Mouse (Mus musculus): ENCODE data around the gene Sorl1. TPM values are rescaled to one million over a fixed set of nuclear protein-coding genes. Genes with fewer than 3 reads are reported as not detected.
A peak's percentile ranks its signal among the peaks of the same experiment; 100 is the strongest.

Sorl1 gene
- polyA plus RNA-seq (2016; fragmentation: Nextera tagmentation; extraction: Ambion mirVana): 6.8 and 12.6 TPM in 2 replicates

DNA sequence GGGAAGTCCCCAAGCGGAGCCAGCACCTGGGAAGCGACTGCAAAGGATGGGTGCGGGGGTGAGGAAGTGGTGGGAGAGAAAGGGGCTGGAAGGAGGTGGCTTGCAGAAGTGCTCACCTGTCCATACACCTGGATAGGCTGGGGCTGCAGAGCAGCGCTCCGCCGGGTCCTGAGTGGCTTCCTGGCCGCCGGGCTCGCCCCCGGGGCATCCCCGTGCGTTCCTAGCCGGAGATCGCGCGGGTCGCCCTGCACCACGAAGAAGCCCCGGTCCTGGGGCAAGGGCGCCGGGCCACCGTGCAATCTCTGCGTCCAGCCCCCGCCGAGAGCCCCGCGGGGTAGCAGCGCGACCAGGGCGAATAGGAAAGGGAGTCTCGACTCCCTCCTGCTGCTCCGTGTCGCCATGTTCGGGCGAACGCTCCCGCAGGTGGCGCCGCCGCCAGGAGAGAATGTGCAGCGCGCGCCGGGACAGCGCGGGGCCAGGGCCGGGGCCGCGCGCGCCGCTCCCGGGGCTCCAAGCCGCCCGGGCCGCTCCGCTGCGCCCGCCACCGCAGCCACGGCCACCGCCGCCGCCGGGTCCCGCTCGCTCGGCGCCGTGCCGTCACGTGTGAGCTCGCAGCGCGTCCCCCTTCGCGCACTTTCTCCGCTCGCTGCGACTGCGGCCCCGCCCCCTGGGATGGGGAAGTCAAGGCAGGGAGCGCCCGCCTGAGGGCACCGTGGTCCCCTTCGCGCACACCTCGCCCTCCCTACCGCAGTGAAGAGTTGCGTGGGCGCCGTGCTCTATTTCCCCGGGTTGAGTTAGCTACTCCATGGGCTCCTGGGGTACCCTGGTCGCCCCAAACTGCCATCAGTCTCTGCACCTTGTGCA lies at the start of gene Sorl1:
Gene Sorl1, minus strand, starts transcription at position 585 of the 864 bp plus-strand sequence.
- no peaks in the 10 kb centered on the region for H3K36me3 ChIP-seq
- H3K9me3 ChIP-seq: no peaks in the 10 kb centered on the region
- peak within 1 kb of the TSS; percentile 90 for H3K27ac ChIP-seq
- 1% methylated on average over 83 of the region's 94 CpGs for WGBS
- H3K4me1 ChIP-seq: peaks cover 20% of the 10 kb centered on the region
- DNase-seq (ENCODE audit: low spot score): no peak
- H3K4me3 ChIP-seq: peak within 1 kb of the TSS; percentile 89
- peaks cover 28% of the 10 kb centered on the region for H3K27me3 ChIP-seq (ENCODE audit: insufficient read depth, poor library complexity, severe bottlenecking)

GRCm38 (mm10) chr9:42173781-42174180 lies 49.7 kb upstream of the Sorl1 start:
- no peaks in the 10 kb centered on the region for H3K9me3 ChIP-seq
- no peaks in the 10 kb centered on the region for H3K36me3 ChIP-seq
- H3K4me1 ChIP-seq: no peaks in the 10 kb centered on the region
- H3K27ac ChIP-seq: no peak overlapping the region
- H3K27me3 ChIP-seq (ENCODE audit: insufficient read depth, poor library complexity, severe bottlenecking): no peaks in the 10 kb centered on the region
- no peak for DNase-seq (ENCODE audit: low spot score)
- WGBS: 80% methylated on average over 3 of the region's 3 CpGs
- no peak overlapping the region for H3K4me3 ChIP-seq

GRCm38 (mm10) chr9:42169491-42169890 lies 45.4 kb upstream of the Sorl1 start:
- H3K9me3 ChIP-seq: no peaks in the 10 kb centered on the region
- no peak overlapping the region for H3K4me3 ChIP-seq
- no peaks in the 10 kb centered on the region for H3K4me1 ChIP-seq
- H3K27me3 ChIP-seq (ENCODE audit: insufficient read depth, poor library complexity, severe bottlenecking): no peaks in the 10 kb centered on the region
- DNase-seq (ENCODE audit: low spot score): no peak
- H3K36me3 ChIP-seq: no peaks in the 10 kb centered on the region
- no peak overlapping the region for H3K27ac ChIP-seq
- 81% methylated on average over 8 of the region's 8 CpGs for WGBS

DNA sequence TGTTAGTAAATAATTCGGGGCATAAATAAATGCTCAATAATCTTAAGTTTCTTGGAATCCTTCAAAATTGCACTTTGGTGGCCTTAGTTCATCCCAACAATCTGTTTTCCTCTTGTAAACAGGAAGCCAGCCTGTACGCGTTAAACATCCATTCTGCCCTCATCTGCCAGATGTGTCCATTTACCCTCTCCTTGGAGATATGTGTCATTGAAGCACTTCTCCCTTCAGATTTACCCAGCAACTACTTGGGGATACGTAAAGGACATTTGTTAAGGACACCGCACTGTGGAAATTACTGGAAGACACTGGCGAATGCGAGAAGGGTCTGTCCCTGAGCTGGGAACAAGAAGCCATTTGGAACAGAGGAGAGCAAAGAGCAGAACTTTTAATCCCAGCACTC lies 44.9 kb upstream of the Sorl1 start:
- H3K4me1 ChIP-seq: no peaks in the 10 kb centered on the region
- no peaks in the 10 kb centered on the region for H3K36me3 ChIP-seq
- no peaks in the 10 kb centered on the region for H3K27me3 ChIP-seq (ENCODE audit: insufficient read depth, poor library complexity, severe bottlenecking)
- H3K9me3 ChIP-seq: no peaks in the 10 kb centered on the region
- 89% methylated on average over 7 of the region's 7 CpGs for WGBS
- no peak for DNase-seq (ENCODE audit: low spot score)
- H3K27ac ChIP-seq: no peak overlapping the region
- no peak overlapping the region for H3K4me3 ChIP-seq

DNA sequence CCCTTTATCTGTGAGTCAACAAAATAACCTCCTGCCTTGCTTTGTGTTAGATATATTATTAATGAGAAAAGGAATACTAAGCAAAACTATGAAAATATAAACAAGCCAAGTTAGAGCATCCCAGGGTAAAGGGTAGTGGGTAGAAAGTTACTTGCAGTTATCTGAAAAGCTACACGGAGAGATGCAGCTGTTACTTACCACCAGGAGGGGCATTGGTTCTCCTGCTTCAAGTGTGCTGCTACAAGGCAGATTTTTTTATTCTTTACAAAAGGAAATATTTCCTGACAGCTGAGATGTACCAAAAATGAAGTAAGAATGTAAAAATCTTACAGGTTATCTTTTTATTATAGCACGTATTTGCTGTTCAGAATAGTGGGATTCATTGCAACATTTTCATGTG lies 40.8 kb upstream of the Sorl1 start:
- Histone ChIP-seq H3K27me3 (ENCODE audit: insufficient read depth, poor library complexity, severe bottlenecking) (no peaks in the 10 kb centered on the region), H3K36me3 (no peaks in the 10 kb centered on the region), H3K9me3 (no peaks in the 10 kb centered on the region), H3K4me3 (no peak overlapping the region), H3K4me1 (peaks cover 2% of the 10 kb centered on the region; the same call in 1 of the 2 replicates), H3K27ac (no peak overlapping the region)
- 71% methylated on average over 2 of the region's 2 CpGs for WGBS
- DNase-seq (ENCODE audit: low spot score): no peak

DNA sequence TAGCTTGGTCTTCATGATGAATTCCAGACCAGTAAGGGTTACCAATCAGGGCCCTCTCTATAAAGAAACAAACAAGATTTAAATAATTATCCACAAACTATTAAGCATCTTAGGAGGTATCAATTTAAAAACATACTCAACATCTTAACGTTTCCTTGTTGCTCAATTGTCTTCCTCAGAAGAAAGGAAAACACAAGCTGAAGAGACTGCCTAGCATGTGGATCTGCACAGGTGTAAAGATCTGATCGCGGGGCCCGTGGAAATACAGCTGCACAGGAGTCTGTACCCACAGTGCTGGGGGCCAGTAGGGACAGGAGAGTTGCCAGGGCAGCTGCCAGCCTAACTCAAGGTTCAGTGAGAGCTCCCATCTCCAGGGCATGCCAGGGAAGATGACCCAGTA lies 38.9 kb upstream of the Sorl1 start:
- no peak for DNase-seq (ENCODE audit: low spot score)
- Histone ChIP-seq H3K27me3 (ENCODE audit: insufficient read depth, poor library complexity, severe bottlenecking) (no peaks in the 10 kb centered on the region), H3K27ac (no peak overlapping the region), H3K4me3 (no peak overlapping the region), H3K4me1 (peaks cover 2% of the 10 kb centered on the region; the same call in 1 of the 2 replicates), H3K36me3 (no peaks in the 10 kb centered on the region), H3K9me3 (no peaks in the 10 kb centered on the region)
- WGBS: 83% methylated on average over 4 of the region's 4 CpGs

DNA sequence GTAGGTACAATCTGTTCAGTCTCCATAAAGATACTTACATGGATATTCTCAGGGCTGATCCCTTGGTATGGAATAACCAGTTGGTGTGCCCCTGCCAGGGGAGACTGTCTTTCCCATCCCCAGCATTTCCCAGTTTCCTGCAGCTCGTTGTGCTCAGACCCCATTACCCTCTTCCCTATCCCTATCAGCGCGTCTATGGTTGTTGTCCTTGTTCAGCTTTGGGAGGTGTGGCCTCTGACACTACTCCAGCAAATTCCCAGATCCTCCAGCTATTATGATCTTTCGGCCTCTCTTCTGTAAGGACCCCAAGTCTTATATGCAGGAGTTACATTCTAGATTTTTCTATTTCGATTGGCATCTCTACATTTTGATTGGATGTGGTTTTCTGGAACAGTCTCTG lies 35.3 kb upstream of the Sorl1 start:
- no peak for DNase-seq (ENCODE audit: low spot score)
- peaks cover 2% of the 10 kb centered on the region; the same call in 1 of the 2 replicates for H3K4me1 ChIP-seq
- H3K9me3 ChIP-seq: no peaks in the 10 kb centered on the region
- H3K27me3 ChIP-seq (ENCODE audit: insufficient read depth, poor library complexity, severe bottlenecking): no peaks in the 10 kb centered on the region
- H3K36me3 ChIP-seq: no peaks in the 10 kb centered on the region
- H3K4me3 ChIP-seq: no peak overlapping the region
- no peak overlapping the region; the same call in 1 of the 2 replicates for H3K27ac ChIP-seq
- WGBS: 55% methylated on average over 5 of the region's 5 CpGs

DNA sequence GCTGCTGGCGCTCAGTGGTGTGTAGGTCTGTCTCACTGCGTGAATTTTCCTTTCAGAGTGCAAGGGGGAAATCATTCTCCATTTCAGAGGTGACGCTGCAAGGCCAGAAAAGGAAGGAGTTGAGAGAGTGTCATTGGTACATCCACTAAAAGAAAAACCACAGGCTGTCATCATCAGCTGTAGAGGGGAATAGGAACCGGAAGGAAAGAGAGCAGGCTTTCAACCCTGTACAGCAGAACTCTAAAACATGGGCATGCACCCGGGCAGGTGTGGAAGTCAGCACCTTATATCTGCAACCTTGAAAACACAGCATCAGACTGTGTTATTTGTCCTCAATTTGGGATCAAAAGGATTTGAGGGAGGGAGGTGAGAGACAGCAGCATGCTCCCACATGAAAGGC lies 34.6 kb upstream of the Sorl1 start:
- peaks cover 2% of the 10 kb centered on the region; the same call in 1 of the 2 replicates for H3K4me1 ChIP-seq
- no peak for DNase-seq (ENCODE audit: low spot score)
- 58% methylated on average over 5 of the region's 5 CpGs for WGBS
- H3K4me3 ChIP-seq: no peak overlapping the region
- no peaks in the 10 kb centered on the region for H3K27me3 ChIP-seq (ENCODE audit: insufficient read depth, poor library complexity, severe bottlenecking)
- no peaks in the 10 kb centered on the region for H3K9me3 ChIP-seq
- H3K36me3 ChIP-seq: no peaks in the 10 kb centered on the region
- no peak overlapping the region for H3K27ac ChIP-seq

- no peaks in the 10 kb centered on the region for H3K9me3 ChIP-seq
- no peak overlapping the region for H3K4me3 ChIP-seq
- no peak overlapping the region for H3K27ac ChIP-seq
- 87% methylated on average over 5 of the region's 5 CpGs for WGBS
- no peaks in the 10 kb centered on the region for H3K36me3 ChIP-seq
- peaks cover 2% of the 10 kb centered on the region; the same call in 1 of the 2 replicates for H3K4me1 ChIP-seq
- no peak for DNase-seq (ENCODE audit: low spot score)
- no peaks in the 10 kb centered on the region for H3K27me3 ChIP-seq (ENCODE audit: insufficient read depth, poor library complexity, severe bottlenecking)
These were observed 33.9 kb upstream of the Sorl1 start for GRCm38 (mm10) chr9:42157981-42158380.

DNA sequence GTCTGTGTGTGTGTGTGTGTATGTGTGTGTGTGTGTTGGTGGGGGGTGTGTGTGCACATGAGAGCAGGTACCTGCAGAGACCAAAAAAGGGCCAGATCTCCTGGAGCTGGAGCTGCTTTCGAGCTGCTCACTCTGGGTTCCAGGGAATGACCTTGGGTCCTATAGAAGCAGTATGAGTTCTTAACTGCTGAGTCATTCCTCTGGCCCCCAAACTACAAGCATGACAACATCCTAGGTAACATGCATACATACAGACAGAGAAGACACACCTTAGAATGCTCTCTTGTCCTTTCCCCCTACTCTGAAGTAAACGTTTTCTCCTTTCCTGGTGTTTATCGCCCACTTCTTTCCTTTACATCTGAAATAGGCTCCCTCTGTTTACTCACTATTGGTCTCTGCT lies 32.5 kb upstream of the Sorl1 start:
- H3K4me3 ChIP-seq: no peak overlapping the region
- 73% methylated on average over 3 of the region's 3 CpGs for WGBS
- DNase-seq (ENCODE audit: low spot score): no peak
- no peaks in the 10 kb centered on the region for H3K27me3 ChIP-seq (ENCODE audit: insufficient read depth, poor library complexity, severe bottlenecking)
- H3K27ac ChIP-seq: no peak overlapping the region
- no peaks in the 10 kb centered on the region for H3K9me3 ChIP-seq
- H3K4me1 ChIP-seq: peaks cover 2% of the 10 kb centered on the region; the same call in 1 of the 2 replicates
- no peaks in the 10 kb centered on the region for H3K36me3 ChIP-seq

- Histone ChIP-seq H3K4me1 (no peaks in the 10 kb centered on the region; the same call in 1 of the 2 replicates), H3K27me3 (ENCODE audit: insufficient read depth, poor library complexity, severe bottlenecking) (no peaks in the 10 kb centered on the region), H3K27ac (no peak overlapping the region), H3K36me3 (no peaks in the 10 kb centered on the region), H3K9me3 (no peaks in the 10 kb centered on the region), H3K4me3 (no peak overlapping the region)
- DNase-seq (ENCODE audit: low spot score): no peak
- WGBS: 72% methylated on average over 6 of the region's 6 CpGs
These were observed 30.6 kb upstream of the Sorl1 start for GRCm38 (mm10) chr9:42154682-42155081.

- WGBS: 81% methylated on average over 6 of the region's 6 CpGs
- no peak overlapping the region for H3K27ac ChIP-seq
- H3K4me1 ChIP-seq: no peaks in the 10 kb centered on the region
- no peaks in the 10 kb centered on the region for H3K9me3 ChIP-seq
- H3K4me3 ChIP-seq: no peak overlapping the region
- H3K27me3 ChIP-seq (ENCODE audit: insufficient read depth, poor library complexity, severe bottlenecking): no peaks in the 10 kb centered on the region
- DNase-seq (ENCODE audit: low spot score): no peak
- no peaks in the 10 kb centered on the region for H3K36me3 ChIP-seq
These were observed 24.7 kb upstream of the Sorl1 start for GRCm38 (mm10) chr9:42148816-42149215.

DNA sequence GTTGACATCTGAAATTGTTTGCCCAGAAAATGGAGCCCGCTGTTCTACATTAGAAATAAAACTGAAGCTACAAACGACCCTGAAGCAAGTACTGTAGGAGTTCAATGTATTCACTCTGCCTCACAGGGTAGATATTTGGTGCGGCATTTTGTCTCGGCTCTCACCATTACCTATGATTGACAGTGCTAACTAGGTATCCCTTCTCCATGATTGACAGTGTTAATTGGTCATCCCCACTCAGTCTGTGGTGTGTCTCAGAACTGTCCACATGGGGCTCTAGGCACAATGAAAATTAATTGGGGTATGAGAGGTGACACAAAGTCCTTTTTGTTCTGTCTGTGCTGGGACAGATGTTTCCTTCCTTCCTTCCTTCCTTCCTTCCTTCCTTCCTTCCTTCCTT lies 23.9 kb upstream of the Sorl1 start:
- H3K9me3 ChIP-seq: no peaks in the 10 kb centered on the region
- H3K4me3 ChIP-seq: no peak overlapping the region
- H3K4me1 ChIP-seq: no peaks in the 10 kb centered on the region
- no peak for DNase-seq (ENCODE audit: low spot score)
- no peaks in the 10 kb centered on the region for H3K36me3 ChIP-seq
- H3K27me3 ChIP-seq (ENCODE audit: insufficient read depth, poor library complexity, severe bottlenecking): no peaks in the 10 kb centered on the region
- no peak overlapping the region for H3K27ac ChIP-seq
- 80% methylated on average over 4 of the region's 4 CpGs for WGBS

All from heart, embryonic 10.5 days (tissue).